Mouse (Mus musculus) kidney, postnatal 10 days (tissue): ENCODE measurements at regions not wholly inside any gene's neighbourhood (a gene's known extent, or its start where the extent isn't known, plus 50 kb on each side); places are given as distances from the start of the nearest gene placed in this dataset.
"Not testable (repeated sequence)": the region's sequence is repeated elsewhere in the genome, so short reads cannot be mapped to it uniquely, and the experiment has no call there.

Experiments
- DNase-seq: peaks from one replicate; pipeline ENCODE4 v3.0.0; 2021; ENCODE audit warnings: mixed read lengths

- DNase-seq = no peak
Observed at GRCm38 (mm10) chr19:54099292-54099691, 55.3 kb downstream of the Adra2a start.

GRCm38 (mm10) chr19:54099769-54100168 lies 55.8 kb downstream of the Adra2a start:
- DNase-seq = no peak

GRCm38 (mm10) chr19:54106571-54106970 lies 62.6 kb downstream of the Adra2a start:
- no peak for DNase-seq

DNA sequence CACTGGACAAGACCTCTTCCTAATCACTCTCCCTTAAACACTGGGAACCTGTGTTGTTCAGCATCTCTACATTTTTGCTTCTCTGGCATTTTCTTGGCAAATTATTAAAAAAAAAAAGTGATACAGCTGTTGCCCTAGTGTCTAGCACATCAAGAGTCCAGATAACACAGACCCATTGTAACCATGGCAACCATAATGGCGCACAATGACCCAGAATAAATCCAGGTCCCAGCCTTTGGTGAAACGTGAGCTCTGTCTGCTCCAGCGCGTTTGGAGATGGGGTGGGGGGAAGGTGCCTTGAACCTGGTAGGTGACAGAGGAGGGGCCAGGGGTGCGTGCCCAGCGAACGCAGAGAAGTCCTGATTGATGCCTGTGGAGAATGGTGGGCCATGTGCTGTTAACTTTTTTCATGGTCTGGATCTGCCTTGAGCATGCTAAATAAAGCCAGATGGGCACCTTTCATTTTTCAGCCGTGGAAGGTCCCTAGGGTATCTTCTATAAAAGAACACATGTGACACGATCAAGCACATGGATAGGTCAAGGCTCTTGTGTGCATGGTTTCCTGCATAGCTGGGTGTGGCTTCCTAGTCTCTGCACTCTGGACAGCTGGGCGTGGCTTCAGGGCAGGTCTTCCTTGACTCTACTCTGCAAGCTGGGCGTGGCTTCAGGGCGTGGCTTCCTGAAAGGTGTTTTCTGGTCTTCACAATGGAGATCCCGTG lies 63.3 kb downstream of the Adra2a start:
- DNase-seq = no peak

DNA sequence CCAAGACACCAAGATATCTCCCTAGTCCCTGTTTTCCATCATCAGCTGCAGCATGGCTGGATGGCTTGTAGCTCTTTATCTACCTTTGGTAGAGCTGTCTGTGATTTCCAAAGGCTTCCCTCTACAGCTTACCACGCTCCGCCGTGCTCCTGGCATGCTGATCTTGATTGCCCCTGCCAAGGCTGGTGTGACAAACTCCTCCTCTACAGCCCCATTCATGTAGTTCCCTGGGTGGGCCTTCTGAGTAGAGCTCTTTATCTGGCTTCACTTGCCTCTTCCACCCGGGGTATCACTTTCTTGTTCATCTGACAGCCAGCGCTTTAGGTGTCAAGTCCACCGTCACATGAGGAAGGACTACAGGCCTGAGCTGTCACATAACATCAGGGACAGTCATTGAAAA lies 66.1 kb downstream of the Adra2a start:
- DNase-seq = no peak

DNA sequence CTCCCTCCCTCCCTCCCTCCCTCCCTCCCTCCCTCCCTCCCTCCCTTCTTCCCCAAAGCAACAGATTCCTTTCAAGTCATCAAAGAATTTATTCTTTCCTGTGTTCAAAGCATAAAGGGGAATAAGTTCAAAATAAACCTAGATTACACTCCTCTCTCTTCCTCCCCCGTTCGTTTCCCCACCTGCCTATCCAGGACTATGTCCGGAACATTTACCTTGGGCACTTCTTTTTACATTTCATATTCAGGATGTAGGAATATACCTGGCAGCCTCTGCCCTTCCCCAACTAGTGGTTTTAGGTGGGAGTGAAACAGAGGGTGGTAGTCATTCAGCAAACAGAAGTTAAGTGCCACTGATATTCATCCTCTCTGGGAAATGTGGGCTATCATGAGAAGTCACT lies 68.7 kb downstream of the Adra2a start:
- no peak for DNase-seq

GRCm38 (mm10) chr19:54113421-54113820 lies 69.5 kb downstream of the Adra2a start:
- DNase-seq = no peak

GRCm38 (mm10) chr19:54114588-54115317 lies 70.8 kb downstream of the Adra2a start:
- peak; percentile 69 for DNase-seq

GRCm38 (mm10) chr19:54115335-54115734 lies 71.4 kb downstream of the Adra2a start:
- DNase-seq = no peak

GRCm38 (mm10) chr19:54116829-54117228 lies 72.9 kb downstream of the Adra2a start:
- no peak for DNase-seq

DNA sequence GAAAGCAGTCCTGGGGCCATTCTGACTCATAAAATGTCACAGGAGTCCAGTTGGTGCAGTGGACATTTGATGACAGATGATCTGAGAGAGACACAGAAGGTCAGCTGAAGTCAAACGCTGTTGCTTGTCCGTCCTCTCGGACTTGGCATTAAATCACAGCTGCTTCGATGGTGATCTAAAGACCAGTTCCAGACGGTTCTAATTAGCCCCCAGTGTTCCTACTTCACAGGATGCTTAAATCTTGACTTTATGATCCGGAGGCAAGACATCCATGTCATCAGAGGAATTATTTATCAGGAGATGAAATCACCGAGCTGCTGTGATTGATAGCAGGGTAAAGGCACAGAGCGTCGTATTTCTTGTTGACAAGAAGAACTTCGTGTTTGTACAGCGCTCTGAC lies 73.7 kb downstream of the Adra2a start:
- DNase-seq = no peak

DNA sequence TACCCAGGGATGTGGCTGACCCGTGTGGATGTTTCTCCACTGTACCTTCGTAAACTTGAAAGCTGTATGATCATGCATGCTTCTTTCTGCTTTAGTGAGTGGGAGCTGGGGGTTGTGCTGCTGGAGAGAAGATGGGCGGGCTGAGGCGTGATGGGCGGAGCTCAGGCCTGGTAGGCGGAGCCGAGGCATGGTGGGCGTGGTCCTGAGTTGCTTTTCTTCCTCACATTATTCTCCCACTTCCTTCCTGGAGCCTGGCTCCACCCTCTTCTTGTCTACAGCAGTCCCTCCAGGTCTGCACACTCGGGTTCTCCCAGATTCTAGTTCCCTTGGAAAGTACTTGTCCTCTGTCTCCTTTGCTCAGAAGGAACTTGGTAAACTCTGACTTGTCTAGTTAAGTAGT lies 79.6 kb downstream of the Adra2a start:
- no peak for DNase-seq

GRCm38 (mm10) chr19:54151766-54152165 lies 107.8 kb downstream of the Adra2a start:
- not testable (repeated sequence) for DNase-seq

GRCm38 (mm10) chr19:54154400-54154799 lies 110.4 kb downstream of the Adra2a start:
- no peak for DNase-seq

DNA sequence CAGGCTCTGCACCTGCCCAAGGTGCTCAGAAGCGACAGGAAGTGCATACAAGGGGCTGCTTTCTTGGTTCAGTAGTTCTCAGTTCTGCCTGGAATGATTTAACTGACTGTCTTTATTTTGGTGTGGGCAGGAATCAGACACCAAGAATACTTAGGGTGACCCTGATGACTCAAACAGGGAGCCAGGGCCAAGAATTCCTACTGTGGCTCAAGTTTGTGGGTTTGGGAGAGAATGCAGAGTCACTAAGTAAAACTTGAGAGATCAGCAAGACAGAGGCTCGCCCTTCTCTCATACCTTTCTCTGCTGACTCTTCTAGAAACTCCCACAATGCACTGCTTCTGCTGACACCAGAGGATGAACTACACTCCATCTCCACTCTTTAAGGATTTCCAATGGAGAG lies 126.4 kb downstream of the Adra2a start:
- no peak for DNase-seq

- DNase-seq = no peak
Observed at GRCm38 (mm10) chr19:54174090-54175055, 130.4 kb downstream of the Adra2a start.

- peak; percentile 75 for DNase-seq
Observed at GRCm38 (mm10) chr19:54175766-54176165, 131.8 kb downstream of the Adra2a start.

GRCm38 (mm10) chr19:54177491-54177890 lies 133.5 kb downstream of the Adra2a start:
- no peak for DNase-seq

DNA sequence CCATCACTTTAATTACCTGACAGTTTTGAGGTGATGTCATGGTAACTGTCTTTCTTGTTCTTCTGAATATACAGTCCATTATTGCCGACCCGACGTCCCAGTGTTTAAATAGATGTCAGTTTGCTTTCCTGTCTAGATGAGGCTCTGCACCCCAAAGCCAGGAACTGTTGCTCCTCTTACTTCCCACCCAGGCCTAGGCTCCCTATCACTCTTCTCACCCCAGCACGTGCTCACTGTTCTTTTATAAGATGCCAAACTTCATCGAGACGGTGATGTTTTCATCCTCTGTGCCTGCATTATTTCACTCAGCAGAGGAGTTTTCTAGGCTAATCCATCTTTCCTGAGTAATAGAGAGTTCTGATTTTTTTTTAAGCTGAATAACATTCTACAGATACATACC lies 156.5 kb downstream of the Adra2a start:
- DNase-seq = no peak

DNA sequence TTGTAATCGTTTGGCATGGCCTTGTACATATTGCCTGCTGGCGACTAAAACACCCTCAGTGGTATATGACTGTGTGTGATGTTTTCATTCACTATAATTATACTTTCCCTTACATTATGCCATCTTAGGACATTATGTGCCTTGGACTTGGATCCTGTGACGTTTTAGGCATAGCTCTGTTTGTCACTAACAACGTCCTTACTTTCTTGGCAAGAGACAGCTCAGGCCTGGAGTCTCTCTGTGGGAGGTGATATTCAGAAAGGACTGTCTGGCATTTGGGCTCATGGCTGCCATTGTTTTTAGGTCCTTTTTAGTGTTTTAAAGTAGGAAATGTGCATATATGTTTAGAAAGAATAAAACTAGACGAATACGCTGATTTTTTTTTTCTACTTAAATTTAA lies 158.5 kb downstream of the Adra2a start:
- no peak for DNase-seq

DNA sequence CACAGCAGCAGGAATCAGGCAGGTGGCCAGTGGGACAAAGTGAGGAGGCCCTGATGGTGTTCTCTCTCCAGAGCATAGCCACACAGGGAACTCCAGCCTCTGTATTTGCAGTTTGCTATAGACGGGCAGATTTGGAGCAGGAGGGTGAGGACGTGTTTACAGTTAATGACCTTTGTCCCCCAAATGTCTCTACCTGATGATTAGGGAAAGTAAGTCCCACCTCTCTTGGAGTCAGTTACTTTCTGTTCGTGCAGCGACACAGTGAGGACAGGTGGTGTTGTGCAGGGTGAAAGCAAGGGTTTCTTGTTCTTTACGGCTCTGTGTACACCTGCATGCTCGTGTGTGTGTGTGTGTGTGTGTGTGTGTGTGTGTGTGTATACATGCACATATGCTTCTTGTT lies 162.9 kb downstream of the Adra2a start:
- DNase-seq = no peak

GRCm38 (mm10) chr19:54212169-54212568 lies 168.2 kb downstream of the Adra2a start:
- DNase-seq = no peak

- no peak for DNase-seq
Observed at GRCm38 (mm10) chr19:54244176-54244575, 200.2 kb downstream of the Adra2a start.
